10 mouse cellular contexts compared by ENCODE assay signal in genomic region chr6:106381288-106382025, GRCm38 (mm10).
A peak's percentile ranks its signal among the peaks of the same experiment; 100 is the strongest.
DNase-seq lines count a peak whose midpoint lies in the region; TF ChIP-seq lines count a peak whose summit lies in the region.
"Had no signal": no experiment of that assay in that cellular context is flagged by ENCODE, and none has a peak within 500 bp of the region (broad histone marks: within the 10 kb centered on the region; RNA-seq: fewer than 3 reads in every experiment).

No protein-coding gene starts in this region.

- intact Hi-C loops in left cerebral cortex, postnatal 4 days (cut with DNase I), result no loop called here

- no peak for TF ChIP-seq CTCF in cerebellum, adult 2 months (IDR thresholded peaks at IDR 0.05; ENCODE audit: borderline replicate concordance, insufficient read depth, low read depth, low read length)
- no peak for TF ChIP-seq CTCF in layer of hippocampus, adult 2 months (conservative IDR thresholded peaks at IDR 0.05)

- H3K27me3 ChIP-seq in cerebellum, adult 2 months (ENCODE audit: control insufficient read depth, insufficient read depth, low read length), result no peaks in the 10 kb centered on the region
- H3K27me3 ChIP-seq: limb, embryonic 13.5 days; lung, embryonic 15.5 days had no signal

- no peak for TF ChIP-seq POLR2A in cerebellum, adult 2 months (IDR thresholded peaks at IDR 0.05; ENCODE audit: borderline replicate concordance, insufficient read depth, low read length)

- H3K4me1 ChIP-seq in cerebellum, adult 2 months (ENCODE audit: control insufficient read depth, insufficient read depth, low read length), result peaks cover 7% of the 10 kb centered on the region; the same call in 1 of the 2 replicates
- H3K4me1 ChIP-seq: limb, embryonic 13.5 days; lung, embryonic 15.5 days had no signal

- WGBS in cerebellum, adult 2 months, result 8% methylated on average over 6 of the region's 6 CpGs

- H3K27ac ChIP-seq in cerebellum, adult 2 months (ENCODE audit: insufficient read depth, low read length), result peak overlapping the region; percentile 76; the same call in 1 of the 2 replicates
- H3K27ac ChIP-seq in layer of hippocampus, adult 2 months, result no peak overlapping the region
- H3K27ac ChIP-seq: limb, embryonic 13.5 days; lung, embryonic 15.5 days had no signal

- no peak overlapping the region for H3K4me3 ChIP-seq in cerebellum, adult 2 months (replicated peaks; ENCODE audit: insufficient read depth, low read depth, low read length)
- no peak overlapping the region for H3K4me3 ChIP-seq in layer of hippocampus, adult 2 months
- H3K4me3 ChIP-seq: limb, embryonic 13.5 days; lung, embryonic 15.5 days had no signal

- DNase-seq in frontal cortex, postnatal 36 days (ENCODE audit: low spot score in 2 of 2), result peak; percentile 15 to 63
- DNase-seq in frontal cortex, postnatal 25 days (ENCODE audit: low spot score in 2 of 2), result no peak
- DNase-seq in cerebellum, adult 2 months, result peak; percentile 86 to 95
- DNase-seq in layer of hippocampus, adult 2 months (ENCODE audit: low spot score in 2 of 2), result peak; percentile 33 to 35
- DNase-seq in left cerebral cortex, postnatal 4 days, result peak; percentile 11
- DNase-seq in adrenal gland, postnatal 25 days, result no peak
- DNase-seq in kidney, postnatal 4 days, result no peak
- DNase-seq: adrenal gland, postnatal 14 days had no signal

Comparison
In these comparisons a context has a peak if more than half of its experiments do, and no peak if none do; other contexts are left out.
1. DNase-seq: peak in frontal cortex, postnatal 36 days (2 of 2), cerebellum, adult 2 months (2 of 2), layer of hippocampus, adult 2 months (2 of 2) and left cerebral cortex, postnatal 4 days (single experiment); none in frontal cortex, postnatal 25 days (0 of 2), adrenal gland, postnatal 25 days (single experiment) and kidney, postnatal 4 days (0 of 2).